Mouse (Mus musculus): ENCODE data around the gene Iqck. TPM values are rescaled to one million over a fixed set of nuclear protein-coding genes. Genes with fewer than 3 reads are reported as not detected.

The Iqck gene
- 32.2 TPM for polyA plus RNA-seq (2014; fragmentation: Illumina TruSeq; extraction: RNeasy Lipid Tissue Mini Kit (QIAGEN cat#74804); ENCODE audit: low read depth, low replicate concordance)

GRCm38 (mm10) chr7:118855171-118855876 lies at the start of gene Iqck:
TSS of gene Iqck (plus strand) at chr7:118855752.

GRCm38 (mm10) chr7:118855877-118856304 lies 339 bp downstream of the Iqck start, which contains the start of gene Knop1:
TSS of gene Knop1 (minus strand) at chr7:118856254.

GRCm38 (mm10) chr7:118995007-118995406 lies 139.5 kb downstream of the Iqck start, which contains the start of gene Gprc5b:
TSS of gene Gprc5b (minus strand) at chr7:118995211.

Other genes with a start within 250 kb of the Iqck start
- gene Gde1, start 150.0 kb upstream of the Iqck start, polyA plus RNA-seq (2014; fragmentation: Illumina TruSeq; extraction: RNeasy Lipid Tissue Mini Kit (QIAGEN cat#74804); ENCODE audit: low read depth, low replicate concordance) = 236 TPM
- gene Ccp110, start 143.2 kb upstream of the Iqck start, polyA plus RNA-seq (2014; fragmentation: Illumina TruSeq; extraction: RNeasy Lipid Tissue Mini Kit (QIAGEN cat#74804); ENCODE audit: low read depth, low replicate concordance) = 18.2 TPM
- gene Vps35l, start 115.5 kb upstream of the Iqck start, polyA plus RNA-seq (2014; fragmentation: Illumina TruSeq; extraction: RNeasy Lipid Tissue Mini Kit (QIAGEN cat#74804); ENCODE audit: low read depth, low replicate concordance) = 15.8 TPM
- gene Knop1, start 502 bp downstream of the Iqck start, polyA plus RNA-seq (2014; fragmentation: Illumina TruSeq; extraction: RNeasy Lipid Tissue Mini Kit (QIAGEN cat#74804); ENCODE audit: low read depth, low replicate concordance) = 212 TPM
- gene Gprc5b, start 139.5 kb downstream of the Iqck start, polyA plus RNA-seq (2014; fragmentation: Illumina TruSeq; extraction: RNeasy Lipid Tissue Mini Kit (QIAGEN cat#74804); ENCODE audit: low read depth, low replicate concordance) = 74.5 TPM